Mouse (Mus musculus) ovary, adult 18-20 months (tissue): ENCODE results near the gene Itga4.

Experiments
- DNase-seq: peaks from one replicate; pipeline ENCODE4 v3.0.0; 2022; ENCODE audit warnings: low spot score, mixed read lengths

Gene Itga4

GRCm38 (mm10) chr2:79352100-79352802 lies 97.0 kb downstream of the Itga4 start:
- no peak for DNase-seq

DNA sequence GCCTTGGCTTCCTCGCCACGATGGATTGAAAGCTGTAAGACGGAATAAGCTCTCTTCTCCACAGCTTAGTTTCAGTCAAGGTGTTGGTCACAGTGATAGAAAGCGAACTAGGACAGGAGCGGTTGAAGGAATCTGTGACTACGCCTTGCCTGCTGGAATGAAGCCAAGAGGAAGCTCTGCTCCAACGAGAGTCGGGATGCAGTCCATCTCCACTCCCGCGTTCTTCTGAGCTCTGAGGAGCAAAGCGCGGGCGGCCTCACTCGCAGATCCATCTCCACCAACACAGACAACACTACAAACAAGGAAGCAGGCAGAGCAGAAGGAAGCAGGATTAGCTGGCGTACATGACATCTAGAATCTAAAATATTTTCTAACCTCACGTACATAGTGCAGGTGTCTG lies 99.5 kb downstream of the Itga4 start:
- no peak for DNase-seq

- DNase-seq: no peak
These were observed 102.6 kb downstream of the Itga4 start for GRCm38 (mm10) chr2:79357835-79358234.

- no peak for DNase-seq
These were observed 106.8 kb downstream of the Itga4 start for GRCm38 (mm10) chr2:79362029-79362428.

- DNase-seq: no peak
These were observed 108.7 kb downstream of the Itga4 start for GRCm38 (mm10) chr2:79363920-79364319.

DNA sequence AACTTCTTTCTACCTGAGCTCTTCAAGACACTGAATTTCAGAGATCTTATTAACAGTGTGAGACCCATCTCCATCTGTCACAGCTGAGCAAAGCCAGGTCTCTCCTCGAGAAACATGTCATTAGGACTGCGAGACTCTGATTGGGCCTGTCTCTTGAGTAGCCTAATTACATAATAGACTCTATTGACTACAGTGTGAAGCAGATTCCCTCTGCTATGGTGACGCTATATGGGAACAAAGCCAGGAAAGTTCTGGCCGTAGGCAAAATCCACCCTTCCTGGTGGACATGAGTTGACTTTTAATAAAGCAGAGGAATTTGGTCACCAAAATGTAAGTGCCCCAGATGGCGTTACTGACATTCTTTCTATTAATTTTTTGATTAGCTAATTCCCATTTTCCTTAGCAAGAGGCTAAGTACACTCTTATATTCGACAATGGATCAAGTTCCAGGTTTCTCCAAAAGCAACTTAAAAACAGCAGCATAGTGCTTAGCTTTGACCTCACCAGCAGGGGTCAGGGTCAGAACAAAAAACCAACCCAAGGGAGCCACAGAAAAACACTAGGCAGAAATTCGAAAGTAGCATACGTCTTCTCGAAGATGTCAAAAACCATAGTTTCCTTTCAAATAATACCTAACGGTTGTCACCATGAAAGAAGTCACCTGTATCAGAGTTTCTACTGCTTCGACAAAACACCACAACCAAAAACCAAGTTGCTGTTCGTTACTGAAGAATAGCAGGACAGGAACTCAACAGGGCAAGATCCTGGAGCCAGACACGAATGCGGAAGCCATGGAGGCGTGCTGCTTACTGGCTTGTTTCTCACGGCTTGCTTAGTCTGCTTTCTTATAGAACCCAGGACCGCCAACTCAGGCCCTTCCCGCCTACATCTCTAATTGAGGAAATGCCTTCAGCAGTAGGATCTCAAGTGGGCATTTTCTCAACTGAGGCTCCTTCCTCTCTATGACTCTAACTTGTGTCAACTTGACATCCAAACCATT lies 112.5 kb downstream of the Itga4 start:
- no peak for DNase-seq

DNA sequence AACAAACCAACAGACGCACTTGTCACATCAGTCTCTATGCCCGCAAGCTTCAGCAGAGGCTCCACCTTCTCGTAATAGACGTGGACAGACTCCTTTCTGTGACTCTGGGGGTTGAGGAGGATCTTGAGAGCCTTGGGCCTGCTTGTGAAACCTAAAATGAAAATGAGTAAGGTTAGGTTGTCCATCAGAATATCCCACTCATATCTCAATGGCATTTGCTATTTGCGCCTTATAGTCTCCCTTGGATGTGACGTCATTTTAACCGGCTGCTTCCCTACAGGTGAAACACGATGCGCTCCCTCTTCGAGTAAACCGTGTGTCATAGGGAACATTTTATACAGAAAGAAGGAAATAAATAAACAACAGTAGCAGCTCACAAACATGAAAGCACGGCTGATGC lies 113.4 kb downstream of the Itga4 start:
- no peak for DNase-seq

DNA sequence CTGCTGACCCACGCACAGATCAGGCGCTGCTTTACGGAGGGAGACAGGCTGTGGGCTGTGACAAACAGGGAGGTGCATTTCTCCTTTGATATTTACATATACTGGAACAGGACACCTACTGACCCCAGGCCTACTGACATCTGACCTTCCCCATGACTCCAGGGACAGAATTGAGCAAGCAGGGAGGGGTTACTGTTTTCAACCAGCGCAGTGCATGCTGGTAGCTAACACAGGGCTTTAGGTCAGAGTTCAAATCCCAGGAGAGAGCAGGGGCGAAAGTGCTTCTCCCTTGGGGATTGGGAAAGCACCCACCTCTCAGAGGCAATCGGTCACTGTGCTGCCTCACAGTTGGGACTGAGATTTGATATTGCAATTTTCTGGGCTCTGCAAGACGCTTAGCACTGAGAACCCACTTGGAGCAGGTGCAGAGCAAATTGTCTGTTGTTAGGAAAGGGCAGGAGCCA lies 113.9 kb downstream of the Itga4 start:
- no peak for DNase-seq

GRCm38 (mm10) chr2:79369905-79370304 lies 114.7 kb downstream of the Itga4 start:
- DNase-seq: no peak

DNA sequence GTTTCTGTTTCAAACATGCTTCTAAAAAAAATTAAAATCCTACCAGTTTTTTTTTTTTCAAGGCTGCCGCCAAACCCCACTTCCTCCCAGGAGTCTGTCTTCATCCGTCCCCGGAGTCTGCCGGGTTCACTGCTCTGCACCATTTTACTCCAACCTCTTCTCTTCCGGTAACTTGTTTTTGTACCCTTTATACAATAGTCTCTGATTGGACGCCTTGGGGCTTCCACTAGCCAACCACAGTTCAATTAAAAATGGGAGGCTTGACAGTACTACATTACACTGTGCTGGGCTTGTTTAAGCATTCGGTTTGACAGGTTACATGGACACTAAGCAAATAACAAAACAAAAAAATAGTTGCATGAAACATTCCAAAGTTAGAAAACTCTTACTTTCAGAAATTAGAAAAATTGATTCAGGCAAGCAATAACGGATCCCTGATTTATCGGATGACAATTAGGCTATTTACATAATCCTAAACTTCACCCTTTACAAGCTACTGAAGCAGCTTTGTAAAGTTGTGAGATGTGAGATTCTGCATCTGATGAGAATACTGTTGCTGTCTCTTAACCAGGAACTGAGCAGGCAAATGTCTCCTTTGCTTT lies 115.6 kb downstream of the Itga4 start:
- DNase-seq: no peak

DNA sequence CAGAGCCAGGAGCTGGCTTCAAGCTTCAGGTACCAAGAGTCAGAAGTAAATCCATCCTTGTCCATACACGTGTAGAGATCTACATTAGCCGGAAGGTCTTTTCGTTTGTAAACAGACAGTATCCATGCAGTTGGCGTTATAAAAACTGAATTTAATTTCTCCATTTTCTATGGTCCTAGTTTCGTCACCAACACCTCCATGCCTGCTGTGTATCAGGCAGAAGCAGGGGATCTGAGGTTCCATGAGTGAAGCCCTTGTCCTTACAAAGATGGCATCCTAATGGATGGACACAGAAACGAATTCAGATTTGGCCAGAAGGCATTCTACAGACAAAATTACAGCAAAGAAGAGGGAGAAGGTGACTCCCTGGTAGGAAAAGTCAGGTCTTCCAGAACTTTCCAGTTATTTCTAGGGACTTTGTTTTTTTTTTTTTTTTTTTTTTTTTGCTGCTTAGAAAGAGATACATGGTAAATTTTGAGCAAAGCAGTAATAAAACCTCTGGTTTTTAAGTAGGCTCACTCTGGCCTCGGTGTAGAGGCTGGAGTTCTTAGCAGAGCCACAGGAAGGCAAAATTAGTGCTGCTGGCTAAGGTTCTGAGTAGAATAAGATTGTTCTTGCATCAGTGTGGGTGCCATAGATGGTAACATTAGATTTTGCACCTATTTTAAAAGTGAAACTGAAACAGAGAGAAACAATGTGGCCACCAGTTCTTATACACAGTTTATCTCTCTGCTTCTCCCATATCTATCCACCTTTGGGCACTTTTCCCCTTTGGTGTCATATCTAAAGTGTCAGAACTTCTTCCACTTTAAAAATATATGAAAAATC lies 116.3 kb downstream of the Itga4 start:
- no peak for DNase-seq

GRCm38 (mm10) chr2:79372154-79372467 lies 116.9 kb downstream of the Itga4 start:
- no peak for DNase-seq

DNA sequence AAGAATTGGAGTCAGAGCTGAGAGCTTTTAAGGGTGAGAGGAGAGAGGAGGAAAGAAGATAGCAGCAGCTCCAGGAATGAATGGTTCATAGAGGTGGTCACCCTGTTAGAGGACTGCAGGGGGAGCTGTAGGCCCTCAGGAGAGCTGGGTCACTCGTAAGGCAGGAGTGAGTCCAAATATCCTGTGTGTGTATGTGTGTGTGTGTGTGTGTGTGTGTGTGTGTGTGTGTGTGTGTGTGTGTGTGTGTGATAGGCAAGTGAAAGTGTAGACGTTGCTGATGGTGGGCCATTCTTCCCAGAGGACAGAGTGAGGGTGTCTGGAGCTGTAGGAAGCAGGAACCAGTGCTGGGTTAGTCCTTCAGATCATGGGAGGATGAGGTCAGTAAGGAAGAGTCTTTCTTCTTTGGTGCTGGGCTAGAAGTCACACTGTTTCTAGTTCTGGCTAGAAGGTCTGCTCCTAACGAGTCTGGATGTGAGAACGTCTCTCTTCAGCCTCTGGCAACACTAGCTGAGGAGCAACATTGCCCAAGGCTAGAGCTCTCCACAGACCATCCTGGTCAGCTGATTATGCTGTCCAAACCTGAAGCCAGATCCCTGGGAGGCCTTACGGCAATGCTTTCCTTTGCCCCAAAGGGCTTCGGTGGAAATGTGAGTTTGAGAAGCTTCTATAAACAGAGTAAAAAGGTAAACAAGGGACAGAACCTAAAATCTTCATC lies 117.4 kb downstream of the Itga4 start:
- no peak for DNase-seq

DNA sequence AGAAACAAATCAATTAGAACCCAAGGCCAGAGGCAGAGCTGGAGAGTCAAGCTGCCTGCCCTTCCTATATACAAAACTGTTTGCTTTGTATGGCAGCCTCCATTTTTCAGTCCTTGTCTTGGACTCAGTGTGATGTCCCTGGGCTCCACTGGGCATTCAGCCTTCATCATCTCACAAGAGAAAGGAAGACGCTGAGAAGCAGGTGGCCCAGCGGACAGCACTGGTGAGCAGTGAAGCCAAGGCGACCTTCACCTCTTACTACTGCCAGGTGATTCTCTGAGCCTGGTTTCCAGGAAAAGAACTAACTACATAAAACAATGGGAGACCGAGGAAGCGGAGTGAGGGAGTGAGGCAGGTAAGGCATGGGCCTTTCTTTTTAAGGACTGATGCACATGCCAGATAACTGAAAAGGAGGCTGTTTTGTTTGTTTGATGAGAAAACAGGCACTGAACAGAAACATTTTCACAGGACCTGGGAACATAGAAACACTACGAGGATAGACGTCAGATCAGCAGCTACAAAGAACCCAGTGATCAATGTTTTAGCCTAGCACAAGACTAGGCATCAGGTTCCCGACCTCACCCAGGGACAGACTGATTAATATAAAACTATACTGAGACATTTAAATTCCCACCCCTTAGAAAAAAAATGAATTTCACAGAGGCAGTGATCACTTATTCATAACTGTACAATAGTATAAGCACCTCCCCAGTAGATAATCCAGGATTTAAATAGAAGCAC lies 123.3 kb downstream of the Itga4 start:
- DNase-seq: no peak

DNA sequence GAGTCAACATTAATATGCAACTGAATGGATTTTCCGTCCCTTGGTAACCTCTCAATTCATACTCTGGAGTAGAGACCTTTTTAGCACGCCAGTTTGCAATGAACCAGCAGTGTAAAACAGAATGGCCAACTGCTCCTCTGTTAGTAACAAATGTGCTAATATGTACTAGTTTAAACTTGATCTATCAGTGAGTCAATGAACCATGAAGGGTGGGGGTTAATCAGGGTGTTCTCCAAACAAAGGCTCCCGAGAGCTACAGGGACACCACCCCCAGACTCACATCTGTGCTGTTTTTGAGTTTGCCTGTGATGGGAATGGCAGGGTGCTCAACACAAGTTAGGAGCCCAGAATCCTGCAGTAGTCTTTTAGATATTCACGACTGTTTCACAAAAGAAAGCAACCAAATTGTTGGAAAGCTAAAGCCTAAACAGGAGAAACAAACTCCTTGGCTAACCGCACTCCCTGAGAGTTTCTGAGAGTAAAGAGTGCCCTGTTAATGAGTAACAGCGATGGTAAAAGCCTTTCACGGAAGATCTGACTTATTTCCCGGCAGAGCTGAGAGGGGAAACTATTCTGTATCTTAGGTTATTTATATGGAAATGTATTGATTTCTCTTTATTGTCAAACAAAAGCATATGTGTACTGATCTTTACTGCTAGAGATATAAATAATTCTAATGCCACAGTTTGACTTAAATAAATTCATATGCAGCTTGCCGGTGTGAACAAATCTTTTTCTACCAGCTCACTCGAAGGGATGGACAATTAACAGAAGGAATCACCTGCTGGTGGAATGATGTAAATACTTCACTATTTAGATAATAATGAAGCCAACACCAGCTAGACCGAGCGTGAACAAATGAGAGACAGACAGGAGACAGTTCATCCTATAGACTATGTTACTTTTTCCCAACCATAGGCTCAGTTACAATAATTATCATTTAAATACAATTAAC lies 124.1 kb downstream of the Itga4 start:
- no peak for DNase-seq
